Mouse (Mus musculus) kidney, adult 10 weeks (tissue): ENCODE results near the gene Lrrc52. TPM values are rescaled to one million over a fixed set of nuclear protein-coding genes. Genes with fewer than 3 reads are reported as not detected.

Experiments
- polyA plus RNA-seq: library from polyadenylated mRNA; stranded (reverse); fragments of 350-450 nt; fragmentation: Illumina TruSeq; extraction: RNeasy Lipid Tissue Mini Kit (QIAGEN cat#74804); gene quantifications from one replicate; pipeline ENCODE4 v1.2.3, GENCODE M21; 2014; ENCODE audit warnings: low read depth, low replicate concordance

Gene Lrrc52
- 3.8 TPM for polyA plus RNA-seq

GRCm38 (mm10) chr1:167466765-167467426 is at the start of gene Lrrc52:
Gene Lrrc52, minus strand, starts transcription at chr1:167466780.

Other genes with a start within 250 kb of the Lrrc52 start
- 8.8 TPM for gene Uck2, start 181.5 kb downstream of the Lrrc52 start, polyA plus RNA-seq
- 707 TPM for gene Tmco1, start 158.4 kb downstream of the Lrrc52 start, polyA plus RNA-seq
- 233 TPM for gene Aldh9a1, start 116.8 kb downstream of the Lrrc52 start, polyA plus RNA-seq
- gene Mgst3, start 72.9 kb downstream of the Lrrc52 start, polyA plus RNA-seq = 2.4 TPM
- gene Rxrg, start 131.6 kb upstream of the Lrrc52 start, polyA plus RNA-seq = 0.44 TPM
- gene Lmx1a, start 222.5 kb upstream of the Lrrc52 start, polyA plus RNA-seq = not detected